Mouse (Mus musculus) intestine, embryonic 16.5 days (tissue): Measurements from ENCODE around the gene Vamp2. TPM values are rescaled to one million over a fixed set of nuclear protein-coding genes. Genes with fewer than 3 reads are reported as not detected.

Experiments
- ATAC-seq: fragments of 200-750 bp; cut with Nextera tagmentation; 2 replicates; pipeline ENCODE4 v1.8.0; 2017; ENCODE audit warnings: moderate TSS enrichment, moderate library complexity
- H3K27ac ChIP-seq: fragments of 300-500 bp; sonication (generic); 2 replicates; pipeline ENCODE4 v1.5.1; 2014; ENCODE audit warnings: mild to moderate bottlenecking, low read length
- H3K27me3 ChIP-seq: fragments of 300-500 bp; sonication (generic); replicated peaks from 2 replicates; pipeline ENCODE4 v1.6.1; 2014; ENCODE audit warnings: low read length, control low read depth, mixed read lengths; ENCODE audit not compliant: control insufficient read depth, insufficient read depth
- H3K36me3 ChIP-seq: fragments of 300-500 bp; sonication (generic); 2 replicates; pipeline ENCODE4 v1.6.1; 2014; ENCODE audit warnings: low read length, control low read depth; ENCODE audit not compliant: control insufficient read depth, insufficient read depth
- H3K4me1 ChIP-seq: fragments of 300-500 bp; sonication (generic); 2 replicates; pipeline ENCODE4 v1.6.1; 2014; ENCODE audit warnings: low read length, control low read depth, mixed read lengths; ENCODE audit not compliant: control insufficient read depth, insufficient read depth
- H3K4me2 ChIP-seq: fragments of 300-500 bp; sonication (generic); 2 replicates; pipeline ENCODE4 v1.6.1; 2014; ENCODE audit warnings: low read depth, low read length, control low read depth
- H3K4me3 ChIP-seq: fragments of 300-500 bp; sonication (generic); 2 replicates; pipeline ENCODE4 v1.5.1; 2014; ENCODE audit warnings: mild to moderate bottlenecking, low read length
- H3K9ac ChIP-seq: fragments of 300-500 bp; sonication (generic); 2 replicates; pipeline ENCODE4 v1.6.1; 2014; ENCODE audit warnings: low read depth, low read length
- H3K9me3 ChIP-seq: fragments of 300-500 bp; sonication (generic); 2 replicates; pipeline ENCODE4 v1.6.1; 2016; ENCODE audit warnings: low read length, control low read depth; ENCODE audit not compliant: control insufficient read depth
- WGBS: fragments of 180-500 bp; shearing (Covaris S2); extraction: QIAGEN DNeasy Blood & Tissue Kit; methylation state at CpG from one replicate; pipeline ENCODE4 v1.1.7; 2014; 5-methylcytosine and 5-hydroxymethylcytosine counted together
- polyA plus RNA-seq: library from polyadenylated mRNA; unstranded; fragments of >200 nt; fragmentation: Nextera tagmentation; extraction: Ambion mirVana; gene quantifications from 2 replicates; pipeline ENCODE4 v1.2.1, GENCODE M21; 2015

Vamp2 gene
- polyA plus RNA-seq, 1 experiment from 2014 or later = 65.8 TPM

GRCm38 (mm10) chr11:69063413-69064201 is 24.7 kb upstream of the Vamp2 start:
- Histone ChIP-seq H3K4me2 (peak overlapping the region; percentile 83), H3K4me3 (peak overlapping the region; percentile 80), H3K9me3 (no peaks in the 10 kb centered on the region), H3K9ac (peak overlapping the region; percentile 80), H3K27ac (peak overlapping the region; percentile 81), H3K27me3 (no peaks in the 10 kb centered on the region), H3K36me3 (no peaks in the 10 kb centered on the region), H3K4me1 (peaks cover 40% of the 10 kb centered on the region)
- under 1% methylated on average over 31 of the region's 31 CpGs for WGBS
- ATAC-seq = no peak

- Histone ChIP-seq H3K36me3 (no peaks in the 10 kb centered on the region), H3K4me1 (peaks cover 38% of the 10 kb centered on the region), H3K27me3 (no peaks in the 10 kb centered on the region), H3K9ac (peak overlapping the region; percentile 80), H3K9me3 (no peaks in the 10 kb centered on the region), H3K4me3 (peak overlapping the region; percentile 80), H3K27ac (peak overlapping the region; percentile 70), H3K4me2 (peak overlapping the region; percentile 83)
- ATAC-seq = no peak
- WGBS = 61% methylated on average over 9 of the region's 9 CpGs
Measured at GRCm38 (mm10) chr11:69064259-69065133, 23.8 kb upstream of the Vamp2 start.

- Histone ChIP-seq H3K4me3 (no peak overlapping the region), H3K36me3 (no peaks in the 10 kb centered on the region), H3K27me3 (no peaks in the 10 kb centered on the region), H3K9ac (no peak overlapping the region), H3K9me3 (no peaks in the 10 kb centered on the region), H3K4me2 (peak overlapping the region; percentile 60), H3K4me1 (peaks cover 42% of the 10 kb centered on the region), H3K27ac (no peak overlapping the region)
- no peak for ATAC-seq
- WGBS = 57% methylated on average over 3 of the region's 3 CpGs
Measured at GRCm38 (mm10) chr11:69065394-69065925, 22.8 kb upstream of the Vamp2 start.

- Histone ChIP-seq H3K36me3 (no peaks in the 10 kb centered on the region), H3K27ac (no peak overlapping the region), H3K4me3 (peak overlapping the region; percentile 39), H3K9ac (peak overlapping the region; percentile 64), H3K27me3 (no peaks in the 10 kb centered on the region), H3K4me1 (peaks cover 39% of the 10 kb centered on the region), H3K9me3 (no peaks in the 10 kb centered on the region), H3K4me2 (peak overlapping the region; percentile 60)
- WGBS = 3% methylated on average over 29 of the region's 29 CpGs
- ATAC-seq = no peak
Measured at GRCm38 (mm10) chr11:69066163-69066861, 22.0 kb upstream of the Vamp2 start.

DNA sequence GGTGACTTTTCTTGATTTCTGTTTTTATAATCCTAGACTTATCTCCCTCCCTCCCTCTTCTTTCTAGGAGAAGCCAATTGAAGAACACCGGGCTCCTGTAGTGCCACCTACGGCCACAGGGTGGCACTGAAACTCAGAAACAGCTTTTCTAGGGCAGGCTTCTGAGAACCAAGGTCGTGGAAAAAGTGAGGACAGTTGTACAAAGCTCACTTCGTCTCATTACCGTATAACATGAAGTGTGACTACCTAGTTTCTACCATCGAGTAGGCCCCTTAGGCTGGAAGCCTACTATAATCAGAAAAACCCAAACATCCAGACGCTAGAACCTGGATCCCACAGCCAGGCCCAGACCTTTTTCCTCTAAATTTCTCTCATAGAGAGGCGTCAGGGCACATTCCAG is 21.3 kb upstream of the Vamp2 start:
- no peaks in the 10 kb centered on the region for H3K27me3 ChIP-seq
- peaks cover 39% of the 10 kb centered on the region for H3K4me1 ChIP-seq
- peak overlapping the region; percentile 9; the same call in 1 of the 2 replicates for H3K9ac ChIP-seq
- no peaks in the 10 kb centered on the region for H3K9me3 ChIP-seq
- no peak for ATAC-seq
- H3K4me2 ChIP-seq = peak overlapping the region; percentile 60
- H3K36me3 ChIP-seq = no peaks in the 10 kb centered on the region
- WGBS = 11% methylated on average over 8 of the region's 8 CpGs
- peak overlapping the region; percentile 39 for H3K4me3 ChIP-seq
- peak overlapping the region; percentile 70 for H3K27ac ChIP-seq

DNA sequence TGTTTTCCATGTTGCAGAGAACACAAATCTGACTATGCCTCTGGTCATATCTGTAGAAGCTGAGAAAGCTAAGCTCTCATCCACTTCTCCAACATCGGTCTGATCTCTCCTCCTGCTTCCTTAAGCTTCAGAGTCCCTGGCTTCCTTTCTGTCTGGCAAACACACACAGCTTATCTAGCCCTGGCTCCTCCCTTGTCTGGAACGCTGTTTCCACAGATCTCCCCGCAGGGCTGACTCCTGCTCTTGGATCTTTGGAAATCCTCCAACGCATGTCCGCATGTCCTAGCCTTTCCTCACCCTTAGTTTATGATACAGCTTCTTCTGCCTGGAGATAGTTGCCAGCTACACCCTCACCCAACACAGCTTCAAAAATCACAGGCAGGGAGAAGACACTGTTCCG is 20.7 kb upstream of the Vamp2 start:
- H3K27me3 ChIP-seq = no peaks in the 10 kb centered on the region
- no peaks in the 10 kb centered on the region for H3K36me3 ChIP-seq
- 22% methylated on average over 6 of the region's 6 CpGs for WGBS
- H3K9ac ChIP-seq = 0 out of 2 replicates have a peak overlapping the region, but pooled peaks have one; percentile 9
- peak overlapping the region; percentile 70 for H3K27ac ChIP-seq
- H3K4me3 ChIP-seq = no peak overlapping the region
- H3K9me3 ChIP-seq = no peaks in the 10 kb centered on the region
- no peak for ATAC-seq
- H3K4me1 ChIP-seq = peaks cover 40% of the 10 kb centered on the region
- H3K4me2 ChIP-seq = peak overlapping the region; percentile 21; the same call in 1 of the 2 replicates

GRCm38 (mm10) chr11:69070093-69070492 is 18.2 kb upstream of the Vamp2 start:
- peaks cover 42% of the 10 kb centered on the region for H3K4me1 ChIP-seq
- under 1% methylated on average over 13 of the region's 13 CpGs for WGBS
- ATAC-seq = no peak
- H3K4me2 ChIP-seq = peak overlapping the region; percentile 76
- H3K27ac ChIP-seq = peak overlapping the region; percentile 83
- peak overlapping the region; percentile 77 for H3K9ac ChIP-seq
- H3K4me3 ChIP-seq = peak overlapping the region; percentile 56
- no peaks in the 10 kb centered on the region for H3K36me3 ChIP-seq
- H3K9me3 ChIP-seq = no peaks in the 10 kb centered on the region
- H3K27me3 ChIP-seq = no peaks in the 10 kb centered on the region

- peaks cover 42% of the 10 kb centered on the region for H3K4me1 ChIP-seq
- no peaks in the 10 kb centered on the region for H3K36me3 ChIP-seq
- peak; percentile 82 for ATAC-seq
- H3K4me3 ChIP-seq = peak within 1 kb of the TSS; percentile 56
- H3K9ac ChIP-seq = peak within 1 kb of the TSS; percentile 77
- H3K27me3 ChIP-seq = no peaks in the 10 kb centered on the region
- under 1% methylated on average over 47 of the region's 47 CpGs for WGBS
- no peaks in the 10 kb centered on the region for H3K9me3 ChIP-seq
- peak within 1 kb of the TSS; percentile 83 for H3K27ac ChIP-seq
- peak within 1 kb of the TSS; percentile 76 for H3K4me2 ChIP-seq
Measured at GRCm38 (mm10) chr11:69070590-69071222, 17.6 kb upstream of the Vamp2 start, which contains the start of gene Tmem107. Gene Tmem107, plus strand, starts transcription at chr11:69070806.
